ENCODE assay signal across 1 mouse cellular context in genomic region chr10:128548051-128548791, GRCm38 (mm10).
A peak's percentile ranks its signal among the peaks of the same experiment; 100 is the strongest.
TF ChIP-seq lines count a peak whose summit lies in the region.

No protein-coding gene starts in this region.

TF ChIP-seq in CH12.LX, 34 proteins besides CTCF, POLR2A, EP300 and RAD21:
- TF ChIP-seq CHD1 (IDR thresholded peaks at IDR 0.05; ENCODE audit: low read depth, low read length) = peak; percentile 81; the same call in 1 of the 2 replicates
TF ChIP-seq in CH12.LX: peak in this region for 1; not testable (repeated sequence) for 33.
